Mouse (Mus musculus) macrophage (primary cell): ENCODE data around the gene Gm47283. TPM values are rescaled to one million over a fixed set of nuclear protein-coding genes. Genes with fewer than 3 reads are reported as not detected.
"Not testable (repeated sequence)": the region's sequence is repeated elsewhere in the genome, so short reads cannot be mapped to it uniquely, and the experiment has no call there.

Experiments used
- H3K27ac ChIP-seq: fragments of 350-480 bp; formaldehyde crosslinking; 2 replicates; pipeline ENCODE4 v1.9.0; 2021
- H3K36me3 ChIP-seq: fragments of 350-480 bp; formaldehyde crosslinking; 2 replicates; pipeline ENCODE4 v1.9.0; 2021; ENCODE audit errors: inconsistent target
- H3K4me3 ChIP-seq: fragments of 350-480 bp; formaldehyde crosslinking; 2 replicates; pipeline ENCODE4 v1.9.0; 2021; ENCODE audit errors: inconsistent target
- H3K79me2 ChIP-seq: fragments of 350-480 bp; formaldehyde crosslinking; 2 replicates; pipeline ENCODE4 v1.9.0; 2021; ENCODE audit errors: inconsistent target
- WGBS: methylation state at CpG from one replicate; pipeline ENCODE4 v1.1.7; 2026; ENCODE audit warnings: inconsistent platforms; ENCODE audit not compliant: missing documents; 5-methylcytosine and 5-hydroxymethylcytosine counted together
- polyA plus RNA-seq: library from polyadenylated mRNA; stranded (reverse); fragments of 250-400 nt; gene quantifications from 3 replicates; pipeline ENCODE4 v1.2.4, GENCODE M21; 2018; ENCODE audit warnings: inconsistent platforms

Gene Gm47283
- polyA plus RNA-seq, 1 experiment from 2014 or later, result not detected

GRCm38 (mm10) chrY:90743811-90744220 is 40.7 kb upstream of the Gm47283 start:
- Histone ChIP-seq H3K36me3 (peaks cover 12% of the 10 kb centered on the region), H3K27ac (no peak overlapping the region), H3K79me2 (no peaks in the 10 kb centered on the region), H3K4me3 (no peak overlapping the region)
- 95% methylated on average over 20 of the region's 21 CpGs for WGBS

- H3K4me3 ChIP-seq, H3K27ac ChIP-seq, H3K36me3 ChIP-seq, H3K79me2 ChIP-seq: not testable (repeated sequence)
- WGBS, result 82% methylated on average over 51 of the region's 51 CpGs
Observed at GRCm38 (mm10) chrY:90744381-90744981, 40.1 kb upstream of the Gm47283 start.

- H3K27ac ChIP-seq, H3K36me3 ChIP-seq, H3K4me3 ChIP-seq, H3K79me2 ChIP-seq: not testable (repeated sequence)
- WGBS, result 94% methylated on average over 5 of the region's 5 CpGs
Observed at GRCm38 (mm10) chrY:90745256-90745655, 39.3 kb upstream of the Gm47283 start.

DNA sequence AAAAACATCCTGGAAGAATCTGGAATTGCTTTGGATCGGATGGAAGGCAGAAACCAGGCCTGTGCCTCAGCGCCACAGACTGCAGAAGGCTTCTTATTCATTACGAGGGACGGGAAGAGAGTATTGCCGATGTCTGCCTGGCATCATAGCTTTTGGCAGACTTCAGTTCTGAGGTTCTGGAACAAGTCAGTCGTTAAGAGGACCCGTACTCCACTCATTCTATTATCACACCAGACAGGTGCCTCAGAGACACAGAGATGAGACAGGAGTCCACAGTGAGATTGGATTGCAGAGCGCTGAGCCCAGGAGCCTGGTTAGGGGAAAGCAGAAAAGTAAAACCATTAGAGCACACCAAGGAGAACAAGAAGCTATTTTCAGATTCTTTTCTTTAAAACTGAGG is 29.8 kb upstream of the Gm47283 start, which contains the start of gene Gm21860:
Gene Gm21860 (minus strand): TSS at position 101 of the 400 bp plus-strand sequence.
- not testable (repeated sequence) for H3K36me3 ChIP-seq, H3K27ac ChIP-seq, H3K4me3 ChIP-seq, H3K79me2 ChIP-seq
- no CpG with 5 or more reads among the region's 8 CpGs for WGBS

GRCm38 (mm10) chrY:90839077-90839476 is 54.5 kb downstream of the Gm47283 start, which contains the start of gene Gm21748:
TSS of gene Gm21748 (minus strand) at chrY:90839177.
- H3K4me3 ChIP-seq, H3K36me3 ChIP-seq, H3K79me2 ChIP-seq, H3K27ac ChIP-seq: not testable (repeated sequence)
- no CpG with 5 or more reads among the region's 8 CpGs for WGBS

Other genes starting within 250 kb of the Gm47283 start
- not detected in 3 replicates for gene Gm21860, start 29.9 kb upstream of the Gm47283 start, polyA plus RNA-seq
- gene Gm21748, start 54.4 kb downstream of the Gm47283 start, polyA plus RNA-seq, result not detected in 3 replicates